8 mouse cellular contexts compared by ENCODE assay signal in the genomic region with DNA sequence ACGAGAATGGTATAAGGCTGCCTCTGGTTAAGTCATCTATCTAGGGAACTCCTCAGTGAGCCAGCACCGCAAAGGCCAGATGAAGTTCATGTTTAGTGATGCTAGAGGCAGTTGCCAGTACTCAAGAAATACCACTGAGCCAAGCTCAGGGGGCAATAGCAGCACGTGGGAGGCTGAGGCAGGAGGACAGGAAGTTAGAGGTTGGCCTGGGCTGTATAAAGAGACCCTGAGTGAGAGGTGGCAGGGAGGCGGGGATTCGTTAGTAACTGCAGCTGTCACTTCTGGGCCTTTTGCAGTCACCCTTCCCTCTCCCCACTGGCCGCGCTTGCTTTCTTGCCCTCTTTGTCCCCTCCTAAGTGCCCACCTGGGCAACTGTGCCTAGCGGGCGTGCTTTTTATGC. TPM values are rescaled to one million over a fixed set of nuclear protein-coding genes. Genes with fewer than 3 reads are reported as not detected.
DNase-seq lines count a peak whose midpoint lies in the region; ATAC-seq and TF ChIP-seq lines count a peak whose summit lies in the region.

No protein-coding gene starts in this region.

- H3K9me3 ChIP-seq in heart, embryonic 14.5 days (ENCODE audit: control insufficient read depth, low read length): no peaks in the 10 kb centered on the region
- no peaks in the 10 kb centered on the region for H3K9me3 ChIP-seq in ES-Bruce4 (replicated peaks; ENCODE audit: control insufficient read depth, insufficient read depth, low read length, poor library complexity, severe bottlenecking)
- no peaks in the 10 kb centered on the region for H3K9me3 ChIP-seq in hindbrain, embryonic 10.5 days
- no peaks in the 10 kb centered on the region for H3K9me3 ChIP-seq in midbrain, embryonic 11.5 days (ENCODE audit: control insufficient read depth, low read length)

- 21% methylated on average over 9 of the region's 9 CpGs for WGBS in heart, embryonic 14.5 days
- 12% methylated on average over 9 of the region's 9 CpGs for WGBS in hindbrain, embryonic 10.5 days
- WGBS in midbrain, embryonic 11.5 days: 15% methylated on average over 9 of the region's 9 CpGs

- H3K36me3 ChIP-seq in heart, embryonic 14.5 days (ENCODE audit: control insufficient read depth, insufficient read depth, low read length): peaks cover 29% of the 10 kb centered on the region
- peaks cover 9% of the 10 kb centered on the region for H3K36me3 ChIP-seq in ES-Bruce4 (ENCODE audit: control insufficient read depth, insufficient read depth, low read length, poor library complexity, severe bottlenecking)
- H3K36me3 ChIP-seq in hindbrain, embryonic 10.5 days: peaks cover 33% of the 10 kb centered on the region
- 0 out of 2 replicates have a peak, but pooled peaks cover 3% of the 10 kb centered on the region for H3K36me3 ChIP-seq in midbrain, embryonic 11.5 days (ENCODE audit: control insufficient read depth, insufficient read depth, low read length)

- H3K4me3 ChIP-seq in heart, embryonic 14.5 days (ENCODE audit: control insufficient read depth in 1 of 2, insufficient read depth in 1 of 2, low read depth in 1 of 2, low read length in 2 of 2): peak overlapping the region; percentile 41 to 47
- peak overlapping the region; percentile 51 for H3K4me3 ChIP-seq in ES-Bruce4 (ENCODE audit: low read depth, low read length)
- peak overlapping the region; percentile 56 for H3K4me3 ChIP-seq in hindbrain, embryonic 10.5 days
- peak overlapping the region; percentile 23 for H3K4me3 ChIP-seq in midbrain, embryonic 11.5 days (ENCODE audit: low read depth, low read length)

- no peak for TF ChIP-seq CTCF in ES-Bruce4 (IDR thresholded peaks at IDR 0.05; ENCODE audit: low read depth, low read length)

- TF ChIP-seq EP300 in ES-Bruce4 (IDR thresholded peaks at IDR 0.05; ENCODE audit: insufficient read depth, low read depth, low read length): no peak

- H3K4me2 ChIP-seq in heart, embryonic 14.5 days (ENCODE audit: low read length): peak overlapping the region; percentile 88
- peak overlapping the region; percentile 57 for H3K4me2 ChIP-seq in midbrain, embryonic 11.5 days

- peaks cover 33 to 47% of the 10 kb centered on the region in 2 experiments for H3K4me1 ChIP-seq in heart, embryonic 14.5 days (ENCODE audit: control insufficient read depth in 2 of 2, insufficient read depth in 2 of 2, low read length in 2 of 2)
- H3K4me1 ChIP-seq in ES-Bruce4 (ENCODE audit: control insufficient read depth, insufficient read depth, low read length): peaks cover 6% of the 10 kb centered on the region
- H3K4me1 ChIP-seq in hindbrain, embryonic 10.5 days (replicated peaks): peaks cover 50% of the 10 kb centered on the region
- peaks cover 29% of the 10 kb centered on the region for H3K4me1 ChIP-seq in midbrain, embryonic 11.5 days (ENCODE audit: control insufficient read depth, insufficient read depth, low read length)

- peak overlapping the region; percentile 70 for H3K9ac ChIP-seq in heart, embryonic 14.5 days (ENCODE audit: low read length)
- H3K9ac ChIP-seq in ES-Bruce4 (ENCODE audit: low read depth, poor library complexity, severe bottlenecking): no peak overlapping the region
- H3K9ac ChIP-seq in midbrain, embryonic 11.5 days (ENCODE audit: low read length): peak overlapping the region; percentile 36

- H3K27ac ChIP-seq in heart, embryonic 14.5 days (replicated peaks in 1 of 2; ENCODE audit: control insufficient read depth in 1 of 2, insufficient read depth in 1 of 2, low read depth in 2 of 2, low read length in 2 of 2): peak overlapping the region; percentile 60 to 77
- no peak overlapping the region for H3K27ac ChIP-seq in ES-Bruce4 (ENCODE audit: insufficient read depth, low read length)
- peak overlapping the region; percentile 71 for H3K27ac ChIP-seq in hindbrain, embryonic 10.5 days
- H3K27ac ChIP-seq in midbrain, embryonic 11.5 days (ENCODE audit: low read depth, low read length): no peak overlapping the region

- no peaks in the 10 kb centered on the region for H3K27me3 ChIP-seq in heart, embryonic 14.5 days (ENCODE audit: control insufficient read depth, insufficient read depth, low read length)
- no peaks in the 10 kb centered on the region for H3K27me3 ChIP-seq in ES-Bruce4 (ENCODE audit: control insufficient read depth, insufficient read depth, low read length, poor library complexity, severe bottlenecking)
- H3K27me3 ChIP-seq in hindbrain, embryonic 10.5 days (ENCODE audit: insufficient read depth, poor library complexity, severe bottlenecking): peaks cover 39% of the 10 kb centered on the region
- peaks cover 19% of the 10 kb centered on the region for H3K27me3 ChIP-seq in midbrain, embryonic 11.5 days (ENCODE audit: control insufficient read depth, insufficient read depth, low read length)

- ATAC-seq in heart, embryonic 14.5 days (ENCODE audit: insufficient number of reproducible peaks, insufficient read depth, low FRiP score, low read depth): no peak
- ATAC-seq in midbrain, embryonic 11.5 days (ENCODE audit: low FRiP score): peak; percentile 2; the same call in 1 of the 2 replicates

- DNase-seq in heart, adult 9 months (ENCODE audit: low spot score in 2 of 2): no peak
- DNase-seq in hindbrain, embryonic 10.5 days (ENCODE audit: low spot score): no peak
- DNase-seq in midbrain, embryonic 11.5 days (ENCODE audit: low spot score, missing footprints): peak; percentile 88
- no peak for DNase-seq in adrenal gland, adult 18-20 months (ENCODE audit: low spot score in 2 of 2)
- DNase-seq in frontal cortex, postnatal 36 days (ENCODE audit: low spot score in 2 of 2): no peak
- DNase-seq in layer of hippocampus, adult 9-10 months (ENCODE audit: low spot score): no peak

- no peak for TF ChIP-seq POLR2A in ES-Bruce4 (IDR thresholded peaks at IDR 0.05; ENCODE audit: insufficient read depth, low read length)

RNA-seq across cellular contexts. Expression of a gene that starts 1.0 kb away (rescaled TPM):
- 126 and 129 TPM in 2 replicates for polyA plus RNA-seq in heart, embryonic 14.5 days (2014; fragmentation: Nextera tagmentation; extraction: Ambion mirVana)
- polyA plus RNA-seq in ES-Bruce4 (2011; ENCODE audit: insufficient read depth, insufficient read length, low read depth, missing spikeins): 80.2 and 84.9 TPM in 2 replicates
- 92.3 and 95.9 TPM in 2 replicates for polyA plus RNA-seq in hindbrain, embryonic 10.5 days (2016; fragmentation: Nextera tagmentation; extraction: Ambion mirVana)
- polyA plus RNA-seq in midbrain, embryonic 11.5 days (2014; fragmentation: Nextera tagmentation; extraction: Ambion mirVana): 70.4 and 77.3 TPM in 2 replicates
- total RNA-seq in adrenal gland, adult 18-20 months (2021): 10 to 100 TPM; 14.8 to 21.2 TPM

RNA-seq across cellular contexts. Expression of a gene that starts 19.4 kb away (rescaled TPM):
- 99.7 and 101 TPM in 2 replicates for polyA plus RNA-seq in heart, embryonic 14.5 days (2014; fragmentation: Nextera tagmentation; extraction: Ambion mirVana)
- polyA plus RNA-seq in ES-Bruce4 (2011; ENCODE audit: insufficient read depth, insufficient read length, low read depth, missing spikeins): 117 and 123 TPM in 2 replicates
- 158 and 162 TPM in 2 replicates for polyA plus RNA-seq in hindbrain, embryonic 10.5 days (2016; fragmentation: Nextera tagmentation; extraction: Ambion mirVana)
- polyA plus RNA-seq in midbrain, embryonic 11.5 days (2014; fragmentation: Nextera tagmentation; extraction: Ambion mirVana): 137 and 140 TPM in 2 replicates
- total RNA-seq in adrenal gland, adult 18-20 months (2021): 10 to 100 TPM; 54.5 to 67.4 TPM

RNA-seq across cellular contexts. Expression of a gene that starts 41.8 kb away (rescaled TPM):
- polyA plus RNA-seq in heart, embryonic 14.5 days (2014; fragmentation: Nextera tagmentation; extraction: Ambion mirVana): 0.32 TPM in 1 of 2 replicates, not detected in the other
- polyA plus RNA-seq in ES-Bruce4 (2011; ENCODE audit: insufficient read depth, insufficient read length, low read depth, missing spikeins): 0.54 and 0.56 TPM in 2 replicates
- 0.47 and 0.49 TPM in 2 replicates for polyA plus RNA-seq in hindbrain, embryonic 10.5 days (2016; fragmentation: Nextera tagmentation; extraction: Ambion mirVana)
- polyA plus RNA-seq in midbrain, embryonic 11.5 days (2014; fragmentation: Nextera tagmentation; extraction: Ambion mirVana): 0.25 and 0.26 TPM in 2 replicates
- total RNA-seq in adrenal gland, adult 18-20 months (2021): not detected

Comparison
In these comparisons a context has a peak if more than half of its experiments do, and no peak if none do; other contexts are left out.
1. H3K27ac ChIP-seq: peak in heart, embryonic 14.5 days (2 of 2) and hindbrain, embryonic 10.5 days (single experiment); none in ES-Bruce4 (single experiment) and midbrain, embryonic 11.5 days (single experiment).
2. Peak in every context shown above with its lines, with median percentiles within 50 percentile points of each other: H3K4me3 ChIP-seq.